Mouse (Mus musculus) intestine, embryonic 16.5 days (tissue): ENCODE results near the gene Scaf4. TPM values are rescaled to one million over a fixed set of nuclear protein-coding genes. Genes with fewer than 3 reads are reported as not detected.

ENCODE experiments used
- ATAC-seq: fragments of 200-750 bp; cut with Nextera tagmentation; 2 replicates; pipeline ENCODE4 v1.8.0; 2017; ENCODE audit warnings: moderate TSS enrichment, moderate library complexity
- H3K27ac ChIP-seq: fragments of 300-500 bp; sonication (generic); 2 replicates; pipeline ENCODE4 v1.5.1; 2014; ENCODE audit warnings: mild to moderate bottlenecking, low read length
- H3K27me3 ChIP-seq: fragments of 300-500 bp; sonication (generic); replicated peaks from 2 replicates; pipeline ENCODE4 v1.6.1; 2014; ENCODE audit warnings: low read length, control low read depth, mixed read lengths; ENCODE audit not compliant: control insufficient read depth, insufficient read depth
- H3K36me3 ChIP-seq: fragments of 300-500 bp; sonication (generic); 2 replicates; pipeline ENCODE4 v1.6.1; 2014; ENCODE audit warnings: low read length, control low read depth; ENCODE audit not compliant: control insufficient read depth, insufficient read depth
- H3K4me1 ChIP-seq: fragments of 300-500 bp; sonication (generic); 2 replicates; pipeline ENCODE4 v1.6.1; 2014; ENCODE audit warnings: low read length, control low read depth, mixed read lengths; ENCODE audit not compliant: control insufficient read depth, insufficient read depth
- H3K4me2 ChIP-seq: fragments of 300-500 bp; sonication (generic); 2 replicates; pipeline ENCODE4 v1.6.1; 2014; ENCODE audit warnings: low read depth, low read length, control low read depth
- H3K4me3 ChIP-seq: fragments of 300-500 bp; sonication (generic); 2 replicates; pipeline ENCODE4 v1.5.1; 2014; ENCODE audit warnings: mild to moderate bottlenecking, low read length
- H3K9ac ChIP-seq: fragments of 300-500 bp; sonication (generic); 2 replicates; pipeline ENCODE4 v1.6.1; 2014; ENCODE audit warnings: low read depth, low read length
- H3K9me3 ChIP-seq: fragments of 300-500 bp; sonication (generic); 2 replicates; pipeline ENCODE4 v1.6.1; 2016; ENCODE audit warnings: low read length, control low read depth; ENCODE audit not compliant: control insufficient read depth
- WGBS: fragments of 180-500 bp; shearing (Covaris S2); extraction: QIAGEN DNeasy Blood & Tissue Kit; methylation state at CpG from one replicate; pipeline ENCODE4 v1.1.7; 2014; 5-methylcytosine and 5-hydroxymethylcytosine counted together
- polyA plus RNA-seq: library from polyadenylated mRNA; unstranded; fragments of >200 nt; fragmentation: Nextera tagmentation; extraction: Ambion mirVana; gene quantifications from 2 replicates; pipeline ENCODE4 v1.2.1, GENCODE M21; 2015

The Scaf4 gene
- polyA plus RNA-seq, 1 experiment from 2014 or later = 15.4 TPM

GRCm38 (mm10) chr16:90312449-90313082 lies 28.3 kb upstream of the Scaf4 start:
- Histone ChIP-seq H3K9ac (no peak overlapping the region), H3K9me3 (no peaks in the 10 kb centered on the region), H3K27ac (no peak overlapping the region), H3K27me3 (no peaks in the 10 kb centered on the region), H3K36me3 (no peaks in the 10 kb centered on the region), H3K4me2 (no peak overlapping the region), H3K4me1 (no peaks in the 10 kb centered on the region), H3K4me3 (no peak overlapping the region)
- peak; percentile 60 for ATAC-seq
- WGBS = 53% methylated on average over 13 of the region's 13 CpGs

- H3K9me3 ChIP-seq = no peaks in the 10 kb centered on the region
- no peak overlapping the region for H3K9ac ChIP-seq
- H3K4me1 ChIP-seq = no peaks in the 10 kb centered on the region
- no peaks in the 10 kb centered on the region for H3K36me3 ChIP-seq
- H3K4me3 ChIP-seq = no peak overlapping the region
- H3K4me2 ChIP-seq = no peak overlapping the region
- no peak overlapping the region for H3K27ac ChIP-seq
- H3K27me3 ChIP-seq = no peaks in the 10 kb centered on the region
- 72% methylated on average over 11 of the region's 11 CpGs for WGBS
- ATAC-seq = no peak
These were observed 26.3 kb upstream of the Scaf4 start for GRCm38 (mm10) chr16:90310488-90311135.

GRCm38 (mm10) chr16:90309784-90310183 lies 25.5 kb upstream of the Scaf4 start:
- 68% methylated on average over 3 of the region's 3 CpGs for WGBS
- ATAC-seq = no peak
- no peak overlapping the region for H3K4me3 ChIP-seq
- H3K36me3 ChIP-seq = no peaks in the 10 kb centered on the region
- H3K4me2 ChIP-seq = no peak overlapping the region
- H3K27me3 ChIP-seq = no peaks in the 10 kb centered on the region
- no peaks in the 10 kb centered on the region for H3K9me3 ChIP-seq
- H3K9ac ChIP-seq = no peak overlapping the region
- no peaks in the 10 kb centered on the region for H3K4me1 ChIP-seq
- H3K27ac ChIP-seq = no peak overlapping the region

- 90% methylated on average over 2 of the region's 2 CpGs for WGBS
- Histone ChIP-seq H3K9ac (no peak overlapping the region), H3K9me3 (no peaks in the 10 kb centered on the region), H3K4me3 (no peak overlapping the region), H3K36me3 (no peaks in the 10 kb centered on the region), H3K27ac (no peak overlapping the region), H3K4me1 (no peaks in the 10 kb centered on the region), H3K27me3 (no peaks in the 10 kb centered on the region), H3K4me2 (no peak overlapping the region)
- no peak for ATAC-seq
These were observed 19.6 kb upstream of the Scaf4 start for GRCm38 (mm10) chr16:90303988-90304299.

- Histone ChIP-seq H3K9me3 (no peaks in the 10 kb centered on the region), H3K4me3 (no peak overlapping the region), H3K4me2 (no peak overlapping the region), H3K27ac (no peak overlapping the region), H3K4me1 (no peaks in the 10 kb centered on the region), H3K36me3 (no peaks in the 10 kb centered on the region), H3K9ac (no peak overlapping the region), H3K27me3 (no peaks in the 10 kb centered on the region)
- no peak for ATAC-seq
- 80% methylated on average over 9 of the region's 9 CpGs for WGBS
These were observed 19.1 kb upstream of the Scaf4 start for GRCm38 (mm10) chr16:90303286-90303987.

GRCm38 (mm10) chr16:90301706-90302105 lies 17.4 kb upstream of the Scaf4 start:
- no peak overlapping the region for H3K27ac ChIP-seq
- 80% methylated on average over 10 of the region's 10 CpGs for WGBS
- no peak overlapping the region for H3K9ac ChIP-seq
- no peaks in the 10 kb centered on the region for H3K9me3 ChIP-seq
- no peaks in the 10 kb centered on the region for H3K27me3 ChIP-seq
- H3K4me2 ChIP-seq = no peak overlapping the region
- no peaks in the 10 kb centered on the region for H3K36me3 ChIP-seq
- H3K4me3 ChIP-seq = no peak overlapping the region
- no peaks in the 10 kb centered on the region for H3K4me1 ChIP-seq
- no peak for ATAC-seq

- no peak overlapping the region for H3K9ac ChIP-seq
- H3K4me1 ChIP-seq = no peaks in the 10 kb centered on the region
- no peak for ATAC-seq
- 82% methylated on average over 11 of the region's 11 CpGs for WGBS
- no peaks in the 10 kb centered on the region for H3K36me3 ChIP-seq
- H3K27ac ChIP-seq = no peak overlapping the region
- no peaks in the 10 kb centered on the region for H3K27me3 ChIP-seq
- no peak overlapping the region for H3K4me3 ChIP-seq
- H3K4me2 ChIP-seq = no peak overlapping the region
- H3K9me3 ChIP-seq = no peaks in the 10 kb centered on the region
These were observed 16.6 kb upstream of the Scaf4 start for GRCm38 (mm10) chr16:90300896-90301295.

GRCm38 (mm10) chr16:90299591-90299990 lies 15.3 kb upstream of the Scaf4 start:
- no peak overlapping the region for H3K9ac ChIP-seq
- no peak overlapping the region for H3K4me2 ChIP-seq
- no peaks in the 10 kb centered on the region for H3K4me1 ChIP-seq
- no peaks in the 10 kb centered on the region for H3K36me3 ChIP-seq
- no peak overlapping the region for H3K4me3 ChIP-seq
- no peak for ATAC-seq
- H3K27ac ChIP-seq = no peak overlapping the region
- no peaks in the 10 kb centered on the region for H3K9me3 ChIP-seq
- H3K27me3 ChIP-seq = no peaks in the 10 kb centered on the region

GRCm38 (mm10) chr16:90298426-90299300 lies 14.4 kb upstream of the Scaf4 start:
- WGBS = 16% methylated on average over 21 of the region's 21 CpGs
- Histone ChIP-seq H3K9me3 (no peaks in the 10 kb centered on the region), H3K4me2 (no peak overlapping the region; the same call in 1 of the 2 replicates), H3K9ac (no peak overlapping the region), H3K36me3 (no peaks in the 10 kb centered on the region), H3K27me3 (no peaks in the 10 kb centered on the region), H3K4me3 (no peak overlapping the region), H3K4me1 (no peaks in the 10 kb centered on the region), H3K27ac (no peak overlapping the region)
- no peak for ATAC-seq
